Mouse (Mus musculus): ENCODE measurements around the gene Map3k9. TPM values are rescaled to one million over a fixed set of nuclear protein-coding genes. Genes with fewer than 3 reads are reported as not detected.

The Map3k9 gene
- 0.49 TPM for polyA plus RNA-seq (2014; fragmentation: Illumina TruSeq; extraction: RNeasy Lipid Tissue Mini Kit (QIAGEN cat#74804); ENCODE audit: low read depth, low replicate concordance)

DNA sequence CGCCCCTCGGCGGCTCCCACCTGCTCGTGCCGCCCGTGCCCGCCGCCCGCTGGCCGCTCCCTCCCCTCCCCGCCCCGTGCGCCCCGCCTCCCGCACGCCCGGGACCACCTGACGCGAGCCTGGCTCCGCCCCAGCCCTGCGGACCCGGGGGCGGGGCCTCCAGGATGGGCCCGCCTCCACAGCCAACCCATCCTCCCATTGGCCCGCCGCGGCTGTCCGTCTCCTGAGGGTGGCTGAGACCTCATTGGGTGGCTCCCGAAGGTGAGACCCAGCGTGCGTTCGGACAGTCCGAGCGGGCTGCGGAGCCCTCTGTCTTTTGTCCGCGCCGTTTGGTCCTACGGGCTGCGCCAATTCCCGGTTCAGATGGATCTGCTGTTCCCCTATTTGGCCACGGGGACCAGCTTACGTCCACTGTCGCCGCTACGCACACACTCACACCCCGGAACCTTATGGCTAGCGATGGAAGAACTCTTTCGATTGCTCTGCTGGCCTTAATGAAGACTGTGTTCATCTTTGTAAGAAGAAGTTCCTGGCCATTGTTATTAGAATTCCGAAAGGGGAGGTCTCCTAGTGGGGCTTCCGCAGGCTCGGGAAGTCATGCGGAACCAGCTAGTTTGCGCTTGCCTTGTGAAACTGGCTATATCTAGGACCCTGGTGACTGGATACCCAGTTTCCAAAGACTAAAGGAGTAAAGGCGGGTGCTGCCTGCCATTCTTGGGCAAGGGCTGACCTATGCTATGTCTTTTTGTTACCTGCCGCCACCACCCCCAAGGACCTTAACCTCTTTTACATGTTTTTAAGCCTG lies at the start of gene Map3k9:
Gene Map3k9 (minus strand): TSS at position 71 of the 805 bp plus-strand sequence.

Other genes with a start within 250 kb of the Map3k9 start
- gene Gm20498, start 248.3 kb downstream of the Map3k9 start, polyA plus RNA-seq (2014; fragmentation: Illumina TruSeq; extraction: RNeasy Lipid Tissue Mini Kit (QIAGEN cat#74804); ENCODE audit: low read depth, low replicate concordance), result 7.2 TPM
- 154 TPM for gene Synj2bp, start 248.3 kb downstream of the Map3k9 start, polyA plus RNA-seq (2014; fragmentation: Illumina TruSeq; extraction: RNeasy Lipid Tissue Mini Kit (QIAGEN cat#74804); ENCODE audit: low read depth, low replicate concordance)
- gene Adam21, start 212.7 kb downstream of the Map3k9 start, polyA plus RNA-seq (2014; fragmentation: Illumina TruSeq; extraction: RNeasy Lipid Tissue Mini Kit (QIAGEN cat#74804); ENCODE audit: low read depth, low replicate concordance), result not detected
- gene Med6, start 186.2 kb downstream of the Map3k9 start, polyA plus RNA-seq (2014; fragmentation: Illumina TruSeq; extraction: RNeasy Lipid Tissue Mini Kit (QIAGEN cat#74804); ENCODE audit: low read depth, low replicate concordance), result 72.4 TPM
- gene Ttc9, start 149.9 kb downstream of the Map3k9 start, polyA plus RNA-seq (2014; fragmentation: Illumina TruSeq; extraction: RNeasy Lipid Tissue Mini Kit (QIAGEN cat#74804); ENCODE audit: low read depth, low replicate concordance), result 0.40 TPM
- 10.6 TPM for gene Pcnx, start 78.8 kb upstream of the Map3k9 start, polyA plus RNA-seq (2014; fragmentation: Illumina TruSeq; extraction: RNeasy Lipid Tissue Mini Kit (QIAGEN cat#74804); ENCODE audit: low read depth, low replicate concordance)